13 mouse cellular contexts compared by ENCODE assay signal in genomic region chr4:42948527-42948926, GRCm38 (mm10). TPM values are rescaled to one million over a fixed set of nuclear protein-coding genes. Genes with fewer than 3 reads are reported as not detected.
A peak's percentile ranks its signal among the peaks of the same experiment; 100 is the strongest.
DNase-seq lines count a peak whose midpoint lies in the region; ATAC-seq and TF ChIP-seq lines count a peak whose summit lies in the region.
"Had no signal": no experiment of that assay in that cellular context is flagged by ENCODE, and none has a peak within 500 bp of the region (broad histone marks: within the 10 kb centered on the region; RNA-seq: fewer than 3 reads in every experiment).

No protein-coding gene starts in this region.

- H3K27ac ChIP-seq in intestine, embryonic 14.5 days (ENCODE audit: low read depth) = no peak overlapping the region
- no peak overlapping the region for H3K27ac ChIP-seq in intestine, embryonic 16.5 days (ENCODE audit: low read length)
- H3K27ac ChIP-seq in forebrain, embryonic 12.5 days = peak overlapping the region; percentile 72
- peak overlapping the region; percentile 97 for H3K27ac ChIP-seq in layer of hippocampus, adult 2 months
- peak overlapping the region; percentile 97 for H3K27ac ChIP-seq in neural tube, embryonic 13.5 days (replicated peaks)

- no peak overlapping the region for H3K4me3 ChIP-seq in intestine, embryonic 14.5 days (ENCODE audit: low read depth, low read length)
- no peak overlapping the region for H3K4me3 ChIP-seq in intestine, embryonic 16.5 days (ENCODE audit: low read length)
- no peak overlapping the region for H3K4me3 ChIP-seq in forebrain, embryonic 12.5 days (replicated peaks)
- H3K4me3 ChIP-seq in layer of hippocampus, adult 2 months = peak overlapping the region; percentile 63
- H3K4me3 ChIP-seq in neural tube, embryonic 13.5 days = no peak overlapping the region
- H3K4me3 ChIP-seq: erythroblast, embryonic 14.5 days had no signal

- H3K27me3 ChIP-seq in intestine, embryonic 14.5 days (replicated peaks; ENCODE audit: control insufficient read depth, insufficient read depth, low read length) = peaks cover 12% of the 10 kb centered on the region; the same call in 1 of the 2 replicates
- peaks cover 6% of the 10 kb centered on the region; the same call in 1 of the 2 replicates for H3K27me3 ChIP-seq in intestine, embryonic 16.5 days (replicated peaks; ENCODE audit: control insufficient read depth, insufficient read depth, low read length)
- H3K27me3 ChIP-seq in forebrain, embryonic 12.5 days = peaks cover 9% of the 10 kb centered on the region; the same call in 1 of the 2 replicates
- no peaks in the 10 kb centered on the region for H3K27me3 ChIP-seq in neural tube, embryonic 13.5 days

- H3K4me1 ChIP-seq in intestine, embryonic 14.5 days (replicated peaks; ENCODE audit: control insufficient read depth, insufficient read depth, low read length) = peaks cover 15% of the 10 kb centered on the region
- peaks cover 22% of the 10 kb centered on the region for H3K4me1 ChIP-seq in intestine, embryonic 16.5 days (ENCODE audit: control insufficient read depth, insufficient read depth, low read length)
- peaks cover 67% of the 10 kb centered on the region for H3K4me1 ChIP-seq in forebrain, embryonic 12.5 days
- H3K4me1 ChIP-seq in neural tube, embryonic 13.5 days (replicated peaks) = peaks cover 74% of the 10 kb centered on the region

- H3K4me2 ChIP-seq in intestine, embryonic 14.5 days (ENCODE audit: low read length) = peak overlapping the region; percentile 52
- H3K4me2 ChIP-seq in intestine, embryonic 16.5 days (ENCODE audit: low read depth, low read length) = no peak overlapping the region
- peak overlapping the region; percentile 84 for H3K4me2 ChIP-seq in forebrain, embryonic 12.5 days
- peak overlapping the region; percentile 93; the same call in 1 of the 2 replicates for H3K4me2 ChIP-seq in neural tube, embryonic 13.5 days

- no peak for TF ChIP-seq CTCF in layer of hippocampus, adult 2 months (conservative IDR thresholded peaks at IDR 0.05)

- no peaks in the 10 kb centered on the region for H3K36me3 ChIP-seq in intestine, embryonic 14.5 days (ENCODE audit: control insufficient read depth, insufficient read depth, low read length)
- H3K36me3 ChIP-seq in intestine, embryonic 16.5 days (ENCODE audit: control insufficient read depth, insufficient read depth, low read length) = no peaks in the 10 kb centered on the region
- H3K36me3 ChIP-seq in forebrain, embryonic 12.5 days (replicated peaks) = no peaks in the 10 kb centered on the region
- H3K36me3 ChIP-seq in neural tube, embryonic 13.5 days = 0 out of 2 replicates have a peak, but pooled peaks cover 5% of the 10 kb centered on the region

- 15% methylated on average over 13 of the region's 13 CpGs for WGBS in intestine, embryonic 14.5 days
- 26% methylated on average over 13 of the region's 13 CpGs for WGBS in intestine, embryonic 16.5 days
- 49% methylated on average over 13 of the region's 13 CpGs for WGBS in forebrain, embryonic 12.5 days
- WGBS in neural tube, embryonic 13.5 days = 29% methylated on average over 13 of the region's 13 CpGs

- H3K9ac ChIP-seq in intestine, embryonic 14.5 days (ENCODE audit: low read length) = no peak overlapping the region
- H3K9ac ChIP-seq in intestine, embryonic 16.5 days (ENCODE audit: low read depth, low read length) = no peak overlapping the region
- no peak overlapping the region for H3K9ac ChIP-seq in forebrain, embryonic 12.5 days
- peak overlapping the region; percentile 52 for H3K9ac ChIP-seq in neural tube, embryonic 13.5 days

- no peak for ATAC-seq in intestine, embryonic 14.5 days (replicated peaks; ENCODE audit: low FRiP score, low TSS enrichment, low read depth)
- no peak for ATAC-seq in intestine, embryonic 16.5 days
- no peak for ATAC-seq in forebrain, embryonic 12.5 days (ENCODE audit: low FRiP score)
- ATAC-seq in neural tube, embryonic 13.5 days (ENCODE audit: low read depth) = no peak

- DNase-seq in intestine, embryonic 14.5 days (ENCODE audit: low spot score) = no peak
- peak in 1 of 2 experiments; percentile 72 for DNase-seq in layer of hippocampus, adult 2 months (ENCODE audit: low spot score in 2 of 2)
- DNase-seq in T-cell, adult 2 months (ENCODE audit: low spot score) = no peak
- DNase-seq in adrenal gland, postnatal 14 days = no peak
- DNase-seq in adrenal gland, adult (ENCODE audit: inconsistent age in 2 of 2, low spot score in 1 of 2) = no peak
- DNase-seq: heart, adult 2 months; kidney, adult 18-20 months; retina, postnatal 1 day had no signal

- no peaks in the 10 kb centered on the region for H3K9me3 ChIP-seq in intestine, embryonic 14.5 days (ENCODE audit: control insufficient read depth, low read length)
- no peaks in the 10 kb centered on the region for H3K9me3 ChIP-seq in intestine, embryonic 16.5 days (ENCODE audit: control insufficient read depth, low read length)
- H3K9me3 ChIP-seq in forebrain, embryonic 12.5 days = no peaks in the 10 kb centered on the region
- no peaks in the 10 kb centered on the region for H3K9me3 ChIP-seq in neural tube, embryonic 13.5 days

RNA-seq across cellular contexts. Expression of gene Dnajb5, which starts 1.1 kb away (rescaled TPM):
- polyA plus RNA-seq in intestine, embryonic 14.5 days (2014; fragmentation: Nextera tagmentation; extraction: Ambion mirVana) = 7.3 and 7.4 TPM in 2 replicates
- 7.2 and 8.4 TPM in 2 replicates for polyA plus RNA-seq in intestine, embryonic 16.5 days (2015; fragmentation: Nextera tagmentation; extraction: Ambion mirVana)
- 26.0 and 32.3 TPM in 2 replicates for polyA plus RNA-seq in forebrain, embryonic 12.5 days (2016; fragmentation: Nextera tagmentation; extraction: Ambion mirVana)
- total RNA-seq in layer of hippocampus, adult 2 months (2021) = 100 to 1,000 TPM; 187 to 211 TPM
- 50.1 and 50.5 TPM in 2 replicates for polyA plus RNA-seq in neural tube, embryonic 13.5 days (2015; fragmentation: Nextera tagmentation; extraction: Ambion mirVana)
- total RNA-seq in adrenal gland, postnatal 14 days (2021) = 17.6 and 18.4 TPM in 2 replicates
- polyA plus RNA-seq: erythroblast, embryonic 14.5 days had no signal

RNA-seq across cellular contexts. Expression of gene 1700022I11Rik, which starts 20.9 kb away (rescaled TPM):
- 0.44 and 0.97 TPM in 2 replicates for polyA plus RNA-seq in intestine, embryonic 14.5 days (2014; fragmentation: Nextera tagmentation; extraction: Ambion mirVana)
- 0.22 TPM in 1 of 2 replicates, not detected in the other for polyA plus RNA-seq in intestine, embryonic 16.5 days (2015; fragmentation: Nextera tagmentation; extraction: Ambion mirVana)
- 0.85 and 1.1 TPM in 2 replicates for polyA plus RNA-seq in forebrain, embryonic 12.5 days (2016; fragmentation: Nextera tagmentation; extraction: Ambion mirVana)
- total RNA-seq in layer of hippocampus, adult 2 months (2021) = not detected
- 0.57 and 1.3 TPM in 2 replicates for polyA plus RNA-seq in neural tube, embryonic 13.5 days (2015; fragmentation: Nextera tagmentation; extraction: Ambion mirVana)
- not detected in 2 replicates for total RNA-seq in adrenal gland, postnatal 14 days (2021)
- total RNA-seq: heart, adult 2 months; left cerebral cortex, postnatal 36 days had no signal
- polyA plus RNA-seq: erythroblast, embryonic 14.5 days; heart, adult 2 months had no signal

RNA-seq across cellular contexts. Expression of gene Phf24, which starts 32.1 kb away (rescaled TPM):
- polyA plus RNA-seq in intestine, embryonic 14.5 days (2014; fragmentation: Nextera tagmentation; extraction: Ambion mirVana) = 1.6 and 1.9 TPM in 2 replicates
- 0.73 and 0.83 TPM in 2 replicates for polyA plus RNA-seq in intestine, embryonic 16.5 days (2015; fragmentation: Nextera tagmentation; extraction: Ambion mirVana)
- polyA plus RNA-seq in forebrain, embryonic 12.5 days (2016; fragmentation: Nextera tagmentation; extraction: Ambion mirVana) = 4.2 and 5.4 TPM in 2 replicates
- total RNA-seq in layer of hippocampus, adult 2 months (2021) = 100 to 1,000 TPM; 154 to 155 TPM
- polyA plus RNA-seq in neural tube, embryonic 13.5 days (2015; fragmentation: Nextera tagmentation; extraction: Ambion mirVana) = 20.1 and 27.6 TPM in 2 replicates
- 0.56 and 3.8 TPM in 2 replicates for total RNA-seq in adrenal gland, postnatal 14 days (2021)
- polyA plus RNA-seq: erythroblast, embryonic 14.5 days had no signal

RNA-seq across cellular contexts. Expression of gene Vcp, which starts 51.8 kb away (rescaled TPM):
- 481 and 510 TPM in 2 replicates for polyA plus RNA-seq in intestine, embryonic 14.5 days (2014; fragmentation: Nextera tagmentation; extraction: Ambion mirVana)
- 448 and 464 TPM in 2 replicates for polyA plus RNA-seq in intestine, embryonic 16.5 days (2015; fragmentation: Nextera tagmentation; extraction: Ambion mirVana)
- 640 and 653 TPM in 2 replicates for polyA plus RNA-seq in forebrain, embryonic 12.5 days (2016; fragmentation: Nextera tagmentation; extraction: Ambion mirVana)
- 100 to 1,000 TPM; 171 to 184 TPM for total RNA-seq in layer of hippocampus, adult 2 months (2021)
- 526 and 554 TPM in 2 replicates for polyA plus RNA-seq in neural tube, embryonic 13.5 days (2015; fragmentation: Nextera tagmentation; extraction: Ambion mirVana)
- 265 and 269 TPM in 2 replicates for total RNA-seq in adrenal gland, postnatal 14 days (2021)

Comparison
In these comparisons a context has a peak if more than half of its experiments do, and no peak if none do; other contexts are left out.
1. H3K27ac ChIP-seq: peak in forebrain, embryonic 12.5 days (single experiment), layer of hippocampus, adult 2 months (single experiment) and neural tube, embryonic 13.5 days (single experiment); none in intestine, embryonic 14.5 days (single experiment) and intestine, embryonic 16.5 days (single experiment).